Comparison of ENCODE assay signal across 8 mouse cellular contexts in genomic region chr16:43335151-43335823, GRCm38 (mm10).
DNase-seq lines count a peak whose midpoint lies in the region; ATAC-seq and TF ChIP-seq lines count a peak whose summit lies in the region.

No protein-coding gene starts in this region.

- TF ChIP-seq POLR2A in CH12.LX (IDR thresholded peaks at IDR 0.05; ENCODE audit: low read depth, low read length): no peak

- no peaks in the 10 kb centered on the region for H3K79me2 ChIP-seq in CH12.LX (replicated peaks; ENCODE audit: control insufficient read depth, extremely low read depth, insufficient read depth, poor library complexity, severe bottlenecking)

- 62% methylated on average over 8 of the region's 8 CpGs for WGBS in heart, embryonic 16.5 days
- WGBS in lung, embryonic 14.5 days: 40% methylated on average over 8 of the region's 8 CpGs
- 70% methylated on average over 8 of the region's 8 CpGs for WGBS in limb, embryonic 10.5 days

- H3K27ac ChIP-seq in CH12.LX (ENCODE audit: insufficient read depth, low read depth): peak overlapping the region; percentile 26; the same call in 1 of the 2 replicates
- H3K27ac ChIP-seq in heart, embryonic 16.5 days (ENCODE audit: low read length): peak overlapping the region; percentile 61; the same call in 1 of the 2 replicates
- peak overlapping the region; percentile 44 for H3K27ac ChIP-seq in lung, embryonic 14.5 days (ENCODE audit: low read depth)
- no peak overlapping the region for H3K27ac ChIP-seq in limb, embryonic 10.5 days

- no peaks in the 10 kb centered on the region for H3K36me3 ChIP-seq in CH12.LX (replicated peaks in 1 of 2; ENCODE audit: control insufficient read depth in 1 of 2, insufficient read depth in 1 of 2, low read length in 1 of 2)
- H3K36me3 ChIP-seq in heart, embryonic 16.5 days (ENCODE audit: control insufficient read depth, insufficient read depth): no peaks in the 10 kb centered on the region
- no peaks in the 10 kb centered on the region for H3K36me3 ChIP-seq in lung, embryonic 14.5 days (ENCODE audit: insufficient read depth)
- no peaks in the 10 kb centered on the region for H3K36me3 ChIP-seq in limb, embryonic 10.5 days

- TF ChIP-seq CTCF in CH12.LX (conservative IDR thresholded peaks at IDR 0.05 in 1 of 2, IDR thresholded peaks at IDR 0.05 in 1 of 2; ENCODE audit: low read depth in 2 of 2, low read length in 2 of 2): no peak
- TF ChIP-seq CTCF in lung, embryonic 14.5 days (IDR thresholded peaks at IDR 0.05; ENCODE audit: low read depth): no peak

- peaks cover 5 to 43% of the 10 kb centered on the region in 2 experiments for H3K4me1 ChIP-seq in CH12.LX (ENCODE audit: control insufficient read depth in 1 of 2, insufficient read depth in 2 of 2)
- H3K4me1 ChIP-seq in heart, embryonic 16.5 days (ENCODE audit: control insufficient read depth, insufficient read depth, low read length): peaks cover 8% of the 10 kb centered on the region
- no peaks in the 10 kb centered on the region for H3K4me1 ChIP-seq in lung, embryonic 14.5 days (ENCODE audit: insufficient read depth)
- H3K4me1 ChIP-seq in limb, embryonic 10.5 days: peaks cover 12% of the 10 kb centered on the region; the same call in 1 of the 2 replicates

- DNase-seq in CH12.LX (ENCODE audit: extremely low read depth): peak; percentile 53
- peak; percentile 16 for DNase-seq in brain, adult 2 months (ENCODE audit: low read depth, low spot score)
- DNase-seq in lung, embryonic 14.5 days: peak; percentile 47
- no peak for DNase-seq in limb, embryonic 10.5 days (ENCODE audit: low spot score)
- no peak for DNase-seq in thymus, adult 18-20 months
- no peak for DNase-seq in urinary bladder, postnatal 4 days (ENCODE audit: low spot score in 2 of 2)

- H3K4me2 ChIP-seq in CH12.LX (ENCODE audit: insufficient read depth, low read depth, poor library complexity, severe bottlenecking): peak overlapping the region; percentile 50; the same call in 1 of the 2 replicates
- H3K4me2 ChIP-seq in heart, embryonic 16.5 days (ENCODE audit: low read depth, low read length): no peak overlapping the region
- H3K4me2 ChIP-seq in lung, embryonic 14.5 days: no peak overlapping the region

- peak; percentile 47; the same call in 1 of the 2 replicates for TF ChIP-seq EP300 in CH12.LX (IDR thresholded peaks at IDR 0.05; ENCODE audit: low read length)

- H3K9ac ChIP-seq in CH12.LX (ENCODE audit: insufficient read depth, low read depth): no peak overlapping the region
- 0 out of 2 replicates have a peak overlapping the region, but pooled peaks have one; percentile 15 for H3K9ac ChIP-seq in heart, embryonic 16.5 days (ENCODE audit: low read length)
- no peak overlapping the region for H3K9ac ChIP-seq in lung, embryonic 14.5 days

- no peak for TF ChIP-seq RAD21 in CH12.LX (IDR thresholded peaks at IDR 0.05; ENCODE audit: low read depth, low read length)

- dilution Hi-C loops in CH12.LX (cut with MboI; ENCODE audit: extremely low pct_ligation_motif_present, extremely low pct_unique_long_range_greater_than_20kb, low sequenced_read_pairs): no loop called here

- ATAC-seq in heart, embryonic 16.5 days (replicated peaks; ENCODE audit: extremely low read depth, insufficient read depth, low FRiP score): no peak
- peak; percentile 50; the same call in 1 of the 2 replicates for ATAC-seq in lung, embryonic 14.5 days (ENCODE audit: insufficient read depth)
- ATAC-seq in inflammation-experienced regulatory T-cells, adult 6 months: no peak

- H3K4me3 ChIP-seq in CH12.LX (replicated peaks in 1 of 3; ENCODE audit: low read depth in 2 of 3, low read length in 2 of 3, poor library complexity in 1 of 3): no peak overlapping the region
- H3K4me3 ChIP-seq in heart, embryonic 16.5 days (ENCODE audit: low read length): no peak overlapping the region
- H3K4me3 ChIP-seq in lung, embryonic 14.5 days (ENCODE audit: low read depth, low read length): no peak overlapping the region
- no peak overlapping the region for H3K4me3 ChIP-seq in limb, embryonic 10.5 days

- no peaks in the 10 kb centered on the region for H3K9me3 ChIP-seq in CH12.LX (replicated peaks; ENCODE audit: low read length)
- no peaks in the 10 kb centered on the region for H3K9me3 ChIP-seq in heart, embryonic 16.5 days (replicated peaks; ENCODE audit: control insufficient read depth, low read length)
- H3K9me3 ChIP-seq in lung, embryonic 14.5 days (ENCODE audit: low read depth, low read length): no peaks in the 10 kb centered on the region
- H3K9me3 ChIP-seq in limb, embryonic 10.5 days (replicated peaks): no peaks in the 10 kb centered on the region

- no peaks in the 10 kb centered on the region for H3K27me3 ChIP-seq in CH12.LX (replicated peaks)
- H3K27me3 ChIP-seq in heart, embryonic 16.5 days (ENCODE audit: control insufficient read depth, insufficient read depth, low read length): no peaks in the 10 kb centered on the region
- no peaks in the 10 kb centered on the region for H3K27me3 ChIP-seq in lung, embryonic 14.5 days (ENCODE audit: insufficient read depth, low read length)
- H3K27me3 ChIP-seq in limb, embryonic 10.5 days (ENCODE audit: low read depth, poor library complexity, severe bottlenecking): no peaks in the 10 kb centered on the region

- in situ Hi-C loops in CH12.LX (cut with MboI; ENCODE audit: low pct_ligation_motif_present, low pct_unique_long_range_greater_than_20kb, low sequenced_read_pairs): no loop called here

TF ChIP-seq in CH12.LX, 34 proteins besides CTCF, POLR2A, EP300 and RAD21:
- TF ChIP-seq BHLHE40 (IDR thresholded peaks at IDR 0.05; ENCODE audit: low read depth, low read length) (0 out of 2 replicates have a peak, but pooled peaks have one; percentile 3), SMC3 (IDR thresholded peaks at IDR 0.05; ENCODE audit: low read depth, low read length) (no peak), IRF4 (IDR thresholded peaks at IDR 0.05; ENCODE audit: low read depth, low read length) (peak; percentile 34; the same call in 1 of the 2 replicates), E2F4 (IDR thresholded peaks at IDR 0.05; ENCODE audit: insufficient replicate concordance, low read depth, low read length) (no peak), CHD2 (IDR thresholded peaks at IDR 0.05; ENCODE audit: low read length) (no peak), HCFC1 (IDR thresholded peaks at IDR 0.05; ENCODE audit: low read depth, low read length) (no peak), JUND (conservative IDR thresholded peaks at IDR 0.05; ENCODE audit: low read depth, low read length) (no peak), ELF1 (IDR thresholded peaks at IDR 0.05; ENCODE audit: low read depth, low read length) (0 out of 2 replicates have a peak, but pooled peaks have one; percentile 26), POLR2AphosphoS2 (IDR thresholded peaks at IDR 0.05; ENCODE audit: low read depth, low read length) (no peak), MEF2A (IDR thresholded peaks at IDR 0.05; ENCODE audit: borderline replicate concordance, low read depth, low read length) (peak; percentile 45; the same call in 1 of the 2 replicates), ZNF384 (IDR thresholded peaks at IDR 0.05; ENCODE audit: low read depth, low read length) (no peak), GABPA (IDR thresholded peaks at IDR 0.05; ENCODE audit: insufficient replicate concordance, low read depth, low read length) (no peak), ZC3H11A (IDR thresholded peaks at IDR 0.05; ENCODE audit: low read depth, low read length) (no peak), KAT2A (IDR thresholded peaks at IDR 0.05; ENCODE audit: insufficient replicate concordance, low read length) (no peak)

Comparison
In these comparisons a context has a peak if more than half of its experiments do, and no peak if none do; other contexts are left out.
1. DNase-seq: peak in CH12.LX (single experiment), brain, adult 2 months (single experiment) and lung, embryonic 14.5 days (single experiment); none in limb, embryonic 10.5 days (single experiment), thymus, adult 18-20 months (0 of 2) and urinary bladder, postnatal 4 days (0 of 2).